Mouse (Mus musculus): ENCODE data around the gene Gucy2e. TPM values are rescaled to one million over a fixed set of nuclear protein-coding genes. Genes with fewer than 3 reads are reported as not detected.

The Gucy2e gene
- total RNA-seq, 2 experiments from 2014 or later = 0.49 to 0.71 TPM

DNA sequence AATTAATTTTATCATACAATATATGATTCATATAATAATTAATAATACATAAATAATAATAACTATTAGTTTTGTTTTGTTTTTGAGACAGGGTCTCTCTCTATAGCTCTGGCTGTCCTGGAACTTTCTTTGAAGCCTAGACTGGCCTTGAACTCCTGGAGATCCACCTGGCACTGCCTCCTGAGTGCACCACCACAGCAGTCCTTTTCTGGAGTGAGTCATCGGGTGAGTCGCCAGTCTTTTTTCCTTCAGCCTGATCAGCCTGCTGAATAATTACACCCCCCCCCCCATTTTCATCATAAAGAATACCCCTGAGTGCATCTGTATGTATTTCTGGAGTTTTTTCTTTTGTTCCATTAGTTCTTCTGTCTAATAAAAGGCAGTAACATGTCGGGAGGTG, 12.3 kb upstream of the Gucy2e start:
- DNase-seq (ENCODE audit: extremely low spot score in 1 of 2, low spot score in 2 of 2) = no peak
- intact Hi-C loops (cut with DNase I) = no loop called here

DNA sequence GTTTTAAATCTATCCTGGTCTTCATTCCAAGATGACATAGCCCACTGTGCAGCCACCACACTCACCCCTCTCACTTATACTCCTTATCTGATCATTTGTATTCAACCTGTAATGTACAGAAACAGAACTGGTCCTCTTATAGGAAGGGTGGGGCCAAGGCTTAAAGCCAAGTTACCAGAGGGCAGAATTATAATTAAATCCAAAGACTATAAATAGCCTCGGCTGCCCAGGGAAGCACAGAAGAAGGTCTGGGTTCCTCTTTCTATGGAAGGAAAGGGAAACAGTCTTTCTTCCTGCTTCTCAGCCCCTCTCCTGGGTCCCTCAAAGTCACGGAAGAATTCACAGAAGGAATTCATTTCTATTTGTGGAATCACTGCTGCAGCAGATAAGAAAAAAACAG, 8.8 kb upstream of the Gucy2e start:
- no peak for DNase-seq (ENCODE audit: extremely low spot score in 1 of 2, low spot score in 2 of 2)
- intact Hi-C loops (cut with DNase I) = loop anchor here (2.0 kb wide), 1 partner anchor 53 kb away; no protein-coding TSS in a partner anchor

GRCm38 (mm10) chr11:69244911-69245310, 8.1 kb upstream of the Gucy2e start:
- peak in 1 of 2 experiments; percentile 51 for DNase-seq (ENCODE audit: extremely low spot score in 1 of 2, low spot score in 2 of 2)
- intact Hi-C loops (cut with DNase I) = loop anchor here (2.0 kb wide), 1 partner anchor 52 kb away; no protein-coding TSS in a partner anchor

GRCm38 (mm10) chr11:69236061-69236925, 543 bp downstream of the Gucy2e start:
- DNase-seq (ENCODE audit: extremely low spot score in 1 of 2, low spot score in 2 of 2) = no peak

DNA sequence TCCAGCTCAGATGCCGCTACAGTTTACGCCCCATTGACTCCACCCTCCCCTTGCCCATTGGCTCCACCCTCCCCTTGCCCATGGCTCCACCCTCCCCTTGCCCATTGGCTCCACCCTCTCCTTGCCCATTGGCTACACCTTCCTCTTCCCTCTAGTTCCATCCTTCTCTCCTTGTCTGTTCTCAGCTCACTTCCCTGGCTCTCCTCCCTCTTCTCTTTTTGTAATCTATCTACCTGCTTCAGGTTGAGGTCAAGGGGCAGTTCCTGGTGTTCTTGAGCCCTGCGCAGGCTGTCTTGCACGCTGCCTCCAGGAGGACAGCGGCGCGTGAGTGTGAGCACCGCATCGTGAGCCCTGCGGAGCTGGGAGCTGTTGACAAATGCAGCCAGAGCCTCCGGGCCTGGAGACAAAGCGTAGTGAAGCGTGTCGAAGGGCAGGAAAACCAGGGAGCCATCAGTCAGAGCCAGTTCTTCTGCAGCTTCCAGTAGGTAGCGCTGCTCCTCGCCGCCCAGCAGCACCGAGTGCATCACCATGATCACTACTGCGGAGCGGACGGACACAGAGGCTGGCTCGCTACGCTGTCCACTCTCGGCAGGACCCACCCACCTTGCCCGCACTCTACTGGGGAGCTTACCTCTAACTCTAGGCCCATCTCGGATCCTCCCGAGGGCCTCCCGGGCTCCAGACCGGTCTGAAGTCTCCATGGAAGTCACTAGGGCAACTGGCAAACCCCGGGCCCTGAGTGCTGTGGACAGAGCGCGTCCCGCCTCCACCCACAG, 1.4 kb downstream of the Gucy2e start:
- intact Hi-C loops (cut with DNase I) = no loop called here
- DNase-seq (ENCODE audit: extremely low spot score in 1 of 2, low spot score in 2 of 2) = peak; percentile 50 to 86

More at GRCm38 (mm10) chr11:69236061-69236925, 543 bp downstream of the Gucy2e start:
- intact Hi-C loops (cut with DNase I) = no loop called here

- no peak for DNase-seq (ENCODE audit: extremely low spot score in 1 of 2, low spot score in 2 of 2)
- intact Hi-C loops (cut with DNase I) = no loop called here
Observed at GRCm38 (mm10) chr11:69233141-69233540, 3.7 kb downstream of the Gucy2e start.

GRCm38 (mm10) chr11:69230420-69230819, 6.4 kb downstream of the Gucy2e start:
- intact Hi-C loops (cut with DNase I) = loop anchor here (1.0 kb wide), 1 partner anchor 37 kb away; no protein-coding TSS in a partner anchor

GRCm38 (mm10) chr11:69225715-69226114, 11.1 kb downstream of the Gucy2e start:
- no peak for DNase-seq (ENCODE audit: extremely low spot score in 1 of 2, low spot score in 2 of 2)
- intact Hi-C loops (cut with DNase I) = no loop called here

More at GRCm38 (mm10) chr11:69230420-69230819, 6.4 kb downstream of the Gucy2e start:
- DNase-seq (ENCODE audit: extremely low spot score in 1 of 2, low spot score in 2 of 2) = peak in 1 of 2 experiments; percentile 10

GRCm38 (mm10) chr11:69223101-69223500, 13.7 kb downstream of the Gucy2e start:
- no peak for DNase-seq (ENCODE audit: extremely low spot score in 1 of 2, low spot score in 2 of 2)
- intact Hi-C loops (cut with DNase I) = no loop called here

DNA sequence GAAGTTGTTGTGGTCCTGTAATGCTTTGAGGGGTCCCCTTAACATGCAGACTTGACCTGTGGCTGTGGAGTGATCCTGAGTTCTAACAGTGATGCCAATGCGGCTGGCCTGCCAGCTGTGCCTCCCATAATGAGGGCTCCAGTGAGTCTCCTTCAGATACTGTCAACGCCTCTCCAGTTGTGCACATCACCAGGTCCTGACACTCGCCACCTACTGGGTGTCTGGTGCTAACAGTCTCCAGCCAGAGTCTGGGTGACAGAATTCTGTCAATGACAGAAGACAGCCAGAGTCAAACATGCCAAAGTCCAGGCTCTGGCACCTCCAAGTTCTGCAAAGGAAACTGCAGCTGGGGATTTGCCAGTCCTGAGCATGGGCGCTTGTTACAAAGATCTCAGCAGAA, 15.8 kb downstream of the Gucy2e start:
- DNase-seq (ENCODE audit: extremely low spot score in 1 of 2, low spot score in 2 of 2) = no peak
- intact Hi-C loops (cut with DNase I) = no loop called here

DNA sequence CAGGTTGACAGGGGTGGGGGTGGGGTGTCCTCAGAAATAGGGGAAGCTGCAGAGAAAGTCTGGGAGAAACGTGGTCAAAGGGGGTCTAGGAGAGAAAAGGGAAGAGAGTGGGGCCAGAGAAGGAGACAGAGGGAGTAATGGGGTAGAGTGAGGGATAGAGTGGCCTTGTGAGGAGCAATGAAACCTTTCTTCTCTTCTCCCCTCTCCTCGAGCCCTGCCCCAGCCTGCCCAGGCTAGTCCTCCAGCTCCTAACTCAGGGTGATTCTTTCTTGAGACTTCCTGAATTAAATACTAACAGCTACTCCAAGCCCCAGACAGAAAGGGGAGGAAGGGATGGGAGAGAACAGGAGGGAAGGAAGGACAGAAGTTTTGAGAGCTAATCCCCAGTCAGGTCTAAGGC, 18.2 kb downstream of the Gucy2e start:
- DNase-seq (ENCODE audit: extremely low spot score in 1 of 2, low spot score in 2 of 2) = no peak
- intact Hi-C loops (cut with DNase I) = no loop called here

GRCm38 (mm10) chr11:69217411-69217810, 19.4 kb downstream of the Gucy2e start:
- peak in 1 of 2 experiments; percentile 4 for DNase-seq (ENCODE audit: extremely low spot score in 1 of 2, low spot score in 2 of 2)
- intact Hi-C loops (cut with DNase I) = no loop called here

- intact Hi-C loops (cut with DNase I) = no loop called here
- peak; percentile 30 to 48 for DNase-seq (ENCODE audit: extremely low spot score in 1 of 2, low spot score in 2 of 2)
Observed at GRCm38 (mm10) chr11:69211431-69211830, 25.4 kb downstream of the Gucy2e start.

GRCm38 (mm10) chr11:69202469-69203230, 34.2 kb downstream of the Gucy2e start:
- intact Hi-C loops (cut with DNase I) = no loop called here
- DNase-seq (ENCODE audit: extremely low spot score in 1 of 2, low spot score in 2 of 2) = no peak

DNA sequence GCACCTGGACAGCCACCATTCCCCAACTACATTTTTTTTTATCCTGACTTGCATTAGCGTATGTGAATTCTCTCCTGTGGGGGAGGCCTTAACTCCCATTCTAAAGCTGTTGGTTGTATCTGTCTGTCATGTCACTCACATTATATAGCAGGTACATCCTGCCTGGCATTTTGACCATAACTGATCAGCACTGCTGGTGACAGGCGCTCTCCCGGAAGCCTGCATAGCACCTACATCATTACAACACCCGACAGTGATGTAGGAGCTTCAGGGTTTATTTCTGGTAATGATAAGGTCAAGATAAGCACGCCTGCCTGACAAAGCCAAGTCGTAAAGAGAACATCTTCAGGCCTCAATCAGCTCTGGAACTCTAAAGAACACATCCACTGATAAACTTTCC, 36.6 kb downstream of the Gucy2e start:
- DNase-seq (ENCODE audit: extremely low spot score in 1 of 2, low spot score in 2 of 2) = no peak
- intact Hi-C loops (cut with DNase I) = no loop called here

- DNase-seq (ENCODE audit: extremely low spot score in 1 of 2, low spot score in 2 of 2) = no peak
- intact Hi-C loops (cut with DNase I) = loop anchor here (10.0 kb wide), 1 partner anchor 186 kb away; no protein-coding TSS in a partner anchor
Observed at GRCm38 (mm10) chr11:69199251-69199650, 37.6 kb downstream of the Gucy2e start.

GRCm38 (mm10) chr11:69197743-69198142, 39.1 kb downstream of the Gucy2e start, which contains the start of gene Alox8:
Gene Alox8, minus strand, starts transcription at chr11:69197843.
- no peak for DNase-seq (ENCODE audit: extremely low spot score in 1 of 2, low spot score in 2 of 2)
- intact Hi-C loops (cut with DNase I) = loop anchor here (10.0 kb wide), 1 partner anchor 187 kb away; no protein-coding TSS in a partner anchor

DNA sequence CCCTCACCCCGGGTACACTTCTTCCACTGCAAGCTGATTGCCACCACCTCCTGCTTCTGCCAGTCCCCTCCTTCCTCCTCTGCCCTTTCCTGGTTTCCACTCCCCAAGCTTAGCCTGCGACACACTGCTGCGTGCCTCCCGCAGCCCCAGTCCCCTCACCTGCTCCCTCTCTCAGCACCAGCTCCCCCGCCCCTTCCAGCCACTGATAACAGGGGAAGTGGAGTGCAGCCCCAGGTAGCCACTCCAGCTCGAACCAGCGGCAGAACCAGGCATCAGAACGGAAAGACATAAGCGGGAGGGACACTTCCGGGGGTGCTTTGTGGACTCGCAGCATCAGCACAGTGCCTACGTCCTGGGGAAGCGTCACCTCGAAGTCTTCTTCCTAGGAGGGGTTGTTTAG, 39.6 kb downstream of the Gucy2e start:
- DNase-seq (ENCODE audit: extremely low spot score in 1 of 2, low spot score in 2 of 2) = no peak
- intact Hi-C loops (cut with DNase I) = loop anchor here (10.0 kb wide), 1 partner anchor 188 kb away; no protein-coding TSS in a partner anchor

DNA sequence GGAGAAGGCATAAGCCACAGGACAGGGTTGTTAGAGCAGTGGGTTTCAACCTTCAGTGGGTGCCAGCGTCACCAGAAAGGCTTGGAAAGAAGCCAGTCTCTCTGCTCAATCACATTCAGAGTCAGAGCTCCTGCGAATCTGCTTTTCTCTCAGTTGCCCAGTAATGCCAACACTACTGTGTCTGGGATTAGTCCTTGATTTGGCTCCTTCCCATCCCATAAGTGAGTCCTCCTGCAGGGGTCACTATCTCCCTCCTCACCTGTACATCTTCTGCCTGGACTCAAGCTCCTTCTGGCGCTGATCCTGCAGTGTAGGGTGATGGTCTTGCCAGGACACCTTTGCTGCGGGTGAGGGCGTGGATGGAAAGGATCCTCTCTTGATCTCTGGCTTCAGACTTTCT, 40.1 kb downstream of the Gucy2e start:
- intact Hi-C loops (cut with DNase I) = loop anchor here (10.0 kb wide), 1 partner anchor 188 kb away; no protein-coding TSS in a partner anchor
- DNase-seq (ENCODE audit: extremely low spot score in 1 of 2, low spot score in 2 of 2) = no peak
